Mouse (Mus musculus): ENCODE results near the gene Pitx3.
"Not testable (repeated sequence)": the region's sequence is repeated elsewhere in the genome, so short reads cannot be mapped to it uniquely, and the experiment has no call there.

The Pitx3 gene

DNA sequence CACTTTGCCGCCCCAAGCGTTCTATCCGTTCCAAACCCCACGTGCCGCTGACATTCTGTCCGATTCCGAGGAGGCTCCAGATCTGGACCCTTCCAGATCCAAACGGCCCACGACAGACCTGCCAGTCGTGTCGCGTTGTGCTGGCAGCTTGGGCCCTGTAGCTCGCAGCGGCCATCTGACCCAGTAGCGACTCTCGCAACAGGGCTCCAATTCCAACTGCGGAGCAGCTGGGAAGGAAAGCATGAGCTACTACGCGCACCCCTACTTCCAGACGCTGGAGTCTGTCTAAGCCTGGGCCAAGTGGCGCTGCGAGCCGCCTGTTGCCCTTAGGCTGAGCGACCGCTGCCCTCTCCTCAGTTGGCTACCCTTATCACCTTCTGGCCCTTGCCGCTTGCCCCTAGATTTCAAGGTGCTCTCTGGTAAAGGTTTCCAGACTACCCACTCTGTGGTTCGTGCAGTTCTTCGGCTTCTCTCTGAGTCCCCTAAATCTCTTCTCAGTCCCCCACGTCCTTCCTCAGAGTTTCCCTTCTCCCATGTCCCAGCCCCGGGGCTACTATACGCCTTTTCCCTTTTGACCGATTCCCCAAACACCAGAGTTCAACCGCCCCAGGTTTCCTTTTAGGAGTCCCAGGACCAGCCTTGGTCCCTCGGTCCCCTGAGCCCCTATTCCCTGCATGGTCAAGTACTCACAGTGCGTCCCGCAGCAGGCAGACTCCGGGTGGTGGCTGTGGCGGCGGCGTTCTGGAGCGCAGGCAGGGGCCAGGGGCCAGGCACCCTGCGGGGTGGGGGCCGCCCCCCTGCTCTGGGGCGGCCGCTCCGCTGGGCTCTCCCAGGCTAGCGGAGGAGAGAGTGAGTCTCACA, at the start of gene Pitx3:
TSS of gene Pitx3 (minus strand) at position 816 of the 861 bp plus-strand sequence.
- no peak for DNase-seq (ENCODE audit: low spot score)

- no peak for DNase-seq (ENCODE audit: low spot score)
These were observed 39.1 kb upstream of the Pitx3 start for GRCm38 (mm10) chr19:46187203-46187602.

GRCm38 (mm10) chr19:46186611-46187010, 38.5 kb upstream of the Pitx3 start:
- DNase-seq (ENCODE audit: low spot score), result no peak

DNA sequence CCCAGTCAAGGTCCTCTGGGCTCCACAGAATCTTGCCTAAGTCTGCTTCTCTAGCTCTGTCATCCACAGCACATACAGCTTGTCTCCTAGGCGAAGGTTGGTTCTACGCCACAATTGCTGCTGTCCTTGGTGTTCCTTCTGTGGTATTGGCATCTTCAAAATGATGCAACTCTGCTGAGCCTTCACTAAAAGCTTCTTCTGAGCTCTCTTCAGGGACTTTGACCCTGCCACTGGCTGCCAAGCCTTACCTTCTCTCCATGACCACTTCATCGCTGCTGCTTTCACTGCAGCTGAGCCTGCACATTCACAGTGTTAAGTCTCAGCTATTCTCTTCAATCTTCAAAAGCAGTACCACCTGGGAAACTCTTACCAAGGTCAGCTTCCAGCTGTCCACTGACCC, 34.1 kb upstream of the Pitx3 start:
- no peak for DNase-seq (ENCODE audit: low spot score)

- DNase-seq (ENCODE audit: low spot score), result no peak
These were observed 32.1 kb upstream of the Pitx3 start for GRCm38 (mm10) chr19:46180274-46180673.

GRCm38 (mm10) chr19:46177046-46177445, 28.9 kb upstream of the Pitx3 start:
- DNase-seq (ENCODE audit: low spot score), result no peak

- no peak for DNase-seq (ENCODE audit: low spot score)
These were observed 27.0 kb upstream of the Pitx3 start for GRCm38 (mm10) chr19:46175173-46175572.

DNA sequence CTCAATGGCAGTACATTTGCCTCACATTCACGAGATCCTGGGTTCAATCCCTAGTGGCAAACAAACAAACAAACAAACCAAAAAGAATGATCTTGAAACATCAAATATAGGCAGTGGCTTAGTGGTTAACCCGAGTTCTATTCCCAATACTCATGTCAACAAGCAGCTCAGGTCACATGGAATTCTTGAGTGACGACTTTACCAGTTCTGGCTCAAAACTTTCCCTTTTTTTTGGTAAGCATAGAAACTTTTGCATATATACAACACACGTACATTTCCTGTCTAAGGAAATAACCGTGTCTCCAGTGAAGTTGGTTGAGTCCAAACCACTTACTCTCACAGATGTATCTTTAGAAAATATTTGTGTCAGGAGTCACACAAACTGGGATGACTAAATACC, 24.4 kb upstream of the Pitx3 start:
- DNase-seq (ENCODE audit: low spot score), result no peak

- no peak for DNase-seq (ENCODE audit: low spot score)
These were observed 21.8 kb upstream of the Pitx3 start for GRCm38 (mm10) chr19:46169913-46170312.

- no peak for DNase-seq (ENCODE audit: low spot score)
These were observed 21.3 kb upstream of the Pitx3 start for GRCm38 (mm10) chr19:46169396-46169795.

DNA sequence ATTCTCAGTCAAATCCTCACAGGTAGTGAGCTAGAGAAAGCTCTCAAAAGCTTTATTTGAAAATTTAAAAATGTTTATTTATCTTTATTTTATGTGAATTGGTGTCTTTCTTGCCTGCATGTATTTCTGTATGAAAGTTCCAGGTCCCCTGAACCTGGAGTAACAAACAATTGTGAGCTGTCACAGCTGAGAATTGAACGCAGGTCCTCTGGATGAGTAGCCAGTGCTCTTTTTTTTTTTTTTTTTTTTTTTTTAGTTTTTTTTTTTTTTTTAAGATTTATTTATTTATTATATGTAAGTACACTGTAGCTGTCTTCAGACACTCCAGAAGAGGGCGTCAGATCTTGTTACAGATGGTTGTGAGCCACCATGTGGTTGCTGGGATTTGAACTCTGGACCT, 19.0 kb upstream of the Pitx3 start:
- not testable (repeated sequence) for DNase-seq (ENCODE audit: low spot score)

- DNase-seq (ENCODE audit: low spot score), result no peak
These were observed 17.8 kb upstream of the Pitx3 start for GRCm38 (mm10) chr19:46165950-46166349.

- DNase-seq (ENCODE audit: low spot score), result peak; percentile 75
These were observed 4.1 kb upstream of the Pitx3 start, which contains the start of gene Gbf1 for GRCm38 (mm10) chr19:46152127-46152803. TSS of gene Gbf1 (plus strand) at chr19:46152509.

- DNase-seq (ENCODE audit: low spot score), result no peak
These were observed 965 bp upstream of the Pitx3 start for GRCm38 (mm10) chr19:46149091-46149490.

DNA sequence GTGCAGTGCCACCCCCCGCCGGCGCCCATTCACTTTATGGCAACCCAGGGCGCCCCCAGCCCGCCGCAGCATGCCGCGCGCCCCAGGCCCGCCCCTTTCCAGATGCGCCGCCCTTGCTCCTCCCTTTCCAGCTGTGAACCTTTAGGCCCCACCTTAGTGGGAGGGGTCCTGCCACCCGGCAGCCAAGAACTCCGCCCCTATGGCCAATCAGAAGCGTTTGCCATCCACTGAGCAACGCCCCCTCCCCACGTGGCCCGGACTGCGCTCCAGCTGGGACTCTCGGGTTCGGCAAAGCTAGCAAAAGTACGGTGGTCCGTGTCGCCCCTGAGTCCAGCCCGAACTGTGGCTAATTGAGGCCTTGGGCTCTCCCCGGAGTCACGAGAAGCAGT, 240 bp upstream of the Pitx3 start:
- peak; percentile 73 for DNase-seq (ENCODE audit: low spot score)

DNA sequence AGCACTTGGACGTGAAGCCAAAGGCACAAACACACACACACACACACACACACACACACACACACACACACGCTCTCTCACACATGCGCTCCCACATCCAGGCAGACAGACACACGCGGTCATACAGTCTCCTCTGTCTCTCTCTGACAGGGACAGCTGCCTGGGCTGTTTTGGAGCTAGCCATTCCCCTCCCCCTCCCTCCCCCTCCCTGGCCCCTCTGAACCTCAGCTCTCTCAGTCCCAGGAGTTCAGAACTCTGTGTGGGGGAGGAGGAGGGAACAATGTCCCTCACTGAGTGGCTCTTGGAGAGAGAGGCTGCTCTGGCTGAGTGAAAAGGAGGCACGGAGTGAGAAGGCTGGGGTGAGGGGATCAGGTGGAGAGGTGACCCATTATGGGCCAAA, 7.0 kb downstream of the Pitx3 start:
- no peak for DNase-seq (ENCODE audit: low spot score)

DNA sequence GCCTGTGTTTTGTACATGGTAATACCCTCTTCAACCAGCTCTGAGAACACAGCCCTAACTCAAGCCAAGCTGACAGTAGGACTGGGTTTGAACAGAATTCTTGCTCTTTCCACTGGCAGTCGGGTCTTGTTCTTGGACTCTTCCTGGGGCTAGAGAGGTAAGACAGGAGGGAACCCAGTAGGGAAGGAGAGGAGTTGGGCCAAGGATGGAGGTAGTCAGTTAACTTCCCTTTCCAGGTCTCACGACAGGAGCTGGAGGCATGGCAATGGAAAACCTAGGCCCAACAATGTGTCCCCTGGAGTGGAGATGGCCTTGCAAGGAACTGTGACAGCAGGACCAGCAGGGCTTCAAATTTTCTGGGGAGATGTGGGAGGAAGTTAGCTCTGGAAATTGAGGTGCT, 7.8 kb downstream of the Pitx3 start:
- DNase-seq (ENCODE audit: low spot score), result no peak

GRCm38 (mm10) chr19:46136639-46137580, 11.2 kb downstream of the Pitx3 start:
- DNase-seq (ENCODE audit: low spot score), result peak; percentile 76

DNA sequence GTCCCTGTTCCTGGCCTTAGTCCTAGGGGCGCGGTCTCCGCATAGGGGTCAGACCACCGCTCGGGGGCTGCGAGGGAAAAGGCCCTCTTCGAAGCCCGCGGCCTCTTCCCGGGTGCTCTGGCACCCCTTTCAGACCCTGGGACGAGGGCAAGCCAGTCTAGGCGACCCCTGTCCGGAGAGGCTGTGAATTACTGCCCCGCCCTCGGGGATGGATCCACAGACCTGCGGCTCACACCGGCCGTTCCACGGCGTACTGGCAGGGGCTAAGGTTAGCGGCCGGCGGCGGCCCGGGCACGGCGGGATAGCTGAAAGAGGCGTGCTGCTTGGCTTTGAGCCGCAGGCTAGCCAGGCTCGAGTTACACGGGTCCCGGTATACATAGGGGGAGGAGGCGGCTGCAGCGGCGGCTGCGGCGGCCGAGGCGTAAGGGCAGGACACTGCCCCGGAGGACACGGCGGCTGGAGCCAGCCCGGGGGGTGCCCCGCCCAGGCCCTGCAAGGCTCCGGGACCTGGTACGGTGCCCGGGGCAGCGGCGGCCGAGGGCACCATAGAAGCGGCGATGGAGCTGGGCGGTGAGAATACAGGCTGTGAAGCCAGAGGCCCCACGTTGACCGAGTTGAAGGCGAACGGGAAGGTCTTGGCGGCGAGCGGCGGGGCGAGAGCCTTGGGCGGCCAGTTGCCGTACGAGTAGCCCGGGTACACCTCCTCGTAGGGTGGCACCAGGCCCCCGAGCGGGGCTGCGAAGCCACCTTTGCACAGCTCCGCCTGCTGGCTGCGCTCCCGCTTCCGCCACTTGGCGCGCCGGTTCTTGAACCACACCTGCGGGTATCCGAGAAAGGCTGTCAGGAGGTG, 12.1 kb downstream of the Pitx3 start:
- DNase-seq (ENCODE audit: low spot score), result peak; percentile 46

- peak; percentile 90 for DNase-seq (ENCODE audit: low spot score)
These were observed 12.8 kb downstream of the Pitx3 start for GRCm38 (mm10) chr19:46135297-46135696.

DNA sequence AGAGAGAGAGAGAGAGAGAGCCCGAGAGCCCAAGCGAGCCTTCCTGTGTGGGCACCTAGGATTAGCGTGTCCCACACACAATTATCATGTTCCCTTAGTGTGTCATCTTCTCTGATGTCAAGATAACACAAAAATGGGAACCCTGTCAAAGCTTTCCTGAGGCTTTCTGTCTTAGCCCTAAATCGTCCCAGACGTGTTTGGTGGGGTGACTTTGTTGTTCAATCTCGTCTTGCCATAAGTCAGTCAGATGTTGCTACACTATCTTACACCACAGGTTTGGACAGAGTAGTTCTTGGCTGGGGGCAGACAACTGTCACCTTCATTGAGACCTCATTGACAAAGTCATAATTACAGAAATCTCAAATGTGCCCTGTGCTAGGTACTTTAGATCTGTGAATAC, 15.5 kb downstream of the Pitx3 start:
- no peak for DNase-seq (ENCODE audit: low spot score)
